Mouse (Mus musculus): ENCODE results near the gene Gm572.
A peak's percentile ranks its signal among the peaks of the same experiment; 100 is the strongest.

The Gm572 gene

GRCm38 (mm10) chr4:148625756-148626622, 17.1 kb upstream of the Gm572 start:
- no peak for DNase-seq (ENCODE audit: extremely low read depth, low read depth)

GRCm38 (mm10) chr4:148626623-148627185, 16.4 kb upstream of the Gm572 start, which contains the start of gene Tardbp:
Gene Tardbp (minus strand): TSS chr4:148627019.
- DNase-seq (ENCODE audit: extremely low read depth, low read depth): peak; percentile 70

- DNase-seq (ENCODE audit: extremely low read depth, low read depth): no peak
Measured at GRCm38 (mm10) chr4:148627246-148627645, 15.9 kb upstream of the Gm572 start.

- no peak for DNase-seq (ENCODE audit: extremely low read depth, low read depth)
Measured at GRCm38 (mm10) chr4:148632013-148632692, 11.0 kb upstream of the Gm572 start.

- no peak for DNase-seq (ENCODE audit: extremely low read depth, low read depth)
Measured at GRCm38 (mm10) chr4:148633395-148634061, 9.6 kb upstream of the Gm572 start.

GRCm38 (mm10) chr4:148635309-148635708, 7.8 kb upstream of the Gm572 start:
- no peak for DNase-seq (ENCODE audit: extremely low read depth, low read depth)

GRCm38 (mm10) chr4:148638302-148638701, 4.8 kb upstream of the Gm572 start:
- no peak for DNase-seq (ENCODE audit: extremely low read depth, low read depth)

GRCm38 (mm10) chr4:148639455-148639854, 3.7 kb upstream of the Gm572 start:
- no peak for DNase-seq (ENCODE audit: extremely low read depth, low read depth)

GRCm38 (mm10) chr4:148641121-148641520, 2.0 kb upstream of the Gm572 start:
- DNase-seq (ENCODE audit: extremely low read depth, low read depth): no peak

GRCm38 (mm10) chr4:148644157-148644511, 1.0 kb downstream of the Gm572 start:
- peak; percentile 43 for DNase-seq (ENCODE audit: extremely low read depth, low read depth)

GRCm38 (mm10) chr4:148644926-148645325, 1.8 kb downstream of the Gm572 start:
- no peak for DNase-seq (ENCODE audit: extremely low read depth, low read depth)

- DNase-seq (ENCODE audit: extremely low read depth, low read depth): no peak
Measured at GRCm38 (mm10) chr4:148646616-148647015, 3.5 kb downstream of the Gm572 start.

- no peak for DNase-seq (ENCODE audit: extremely low read depth, low read depth)
Measured at GRCm38 (mm10) chr4:148649309-148649708, 6.2 kb downstream of the Gm572 start.

- DNase-seq (ENCODE audit: extremely low read depth, low read depth): no peak
Measured at GRCm38 (mm10) chr4:148651045-148651444, 7.9 kb downstream of the Gm572 start.

- DNase-seq (ENCODE audit: extremely low read depth, low read depth): peak; percentile 46
Measured at GRCm38 (mm10) chr4:148654701-148655398, 11.7 kb downstream of the Gm572 start.

- no peak for DNase-seq (ENCODE audit: extremely low read depth, low read depth)
Measured at GRCm38 (mm10) chr4:148656691-148657258, 13.7 kb downstream of the Gm572 start.

GRCm38 (mm10) chr4:148657776-148658175, 14.7 kb downstream of the Gm572 start:
- no peak for DNase-seq (ENCODE audit: extremely low read depth, low read depth)

- DNase-seq (ENCODE audit: extremely low read depth, low read depth): no peak
Measured at GRCm38 (mm10) chr4:148660174-148660573, 17.1 kb downstream of the Gm572 start.

GRCm38 (mm10) chr4:148662168-148662965, 19.2 kb downstream of the Gm572 start:
- no peak for DNase-seq (ENCODE audit: extremely low read depth, low read depth)

- DNase-seq (ENCODE audit: extremely low read depth, low read depth): no peak
Measured at GRCm38 (mm10) chr4:148663326-148663725, 20.2 kb downstream of the Gm572 start.
